Mouse (Mus musculus) frontal cortex, postnatal 14 days (tissue): ENCODE measurements around the gene Tjp2.
"Not testable (repeated sequence)": the region's sequence is repeated elsewhere in the genome, so short reads cannot be mapped to it uniquely, and the experiment has no call there.

ENCODE experiments used
- DNase-seq, 2 experiments: peaks; one replicate each; pipeline ENCODE4 v3.0.0; 2022; ENCODE audit warnings: low spot score in 2 of 2

Gene Tjp2

GRCm38 (mm10) chr19:24123534-24124290, 101.1 kb downstream of the Tjp2 start:
- no peak for DNase-seq

GRCm38 (mm10) chr19:24123087-24123486, 101.7 kb downstream of the Tjp2 start:
- DNase-seq = no peak

- DNase-seq = no peak
These were observed 102.2 kb downstream of the Tjp2 start for GRCm38 (mm10) chr19:24122647-24123046.

GRCm38 (mm10) chr19:24120811-24121210, 104.0 kb downstream of the Tjp2 start:
- DNase-seq = no peak

- DNase-seq = no peak
These were observed 106.1 kb downstream of the Tjp2 start for GRCm38 (mm10) chr19:24118775-24119174.

GRCm38 (mm10) chr19:24111581-24111980, 113.2 kb downstream of the Tjp2 start:
- DNase-seq = no peak

GRCm38 (mm10) chr19:24107707-24108106, 117.1 kb downstream of the Tjp2 start:
- DNase-seq = no peak

- no peak for DNase-seq
These were observed 121.0 kb downstream of the Tjp2 start for GRCm38 (mm10) chr19:24103802-24104201.

GRCm38 (mm10) chr19:24102562-24103126, 122.2 kb downstream of the Tjp2 start:
- DNase-seq = no peak

- DNase-seq = no peak
These were observed 123.6 kb downstream of the Tjp2 start for GRCm38 (mm10) chr19:24101183-24101582.

- no peak for DNase-seq
These were observed 126.1 kb downstream of the Tjp2 start for GRCm38 (mm10) chr19:24098691-24099090.

GRCm38 (mm10) chr19:24097666-24098455, 127.0 kb downstream of the Tjp2 start:
- DNase-seq = no peak

- not testable (repeated sequence) for DNase-seq
These were observed 132.8 kb downstream of the Tjp2 start for GRCm38 (mm10) chr19:24092060-24092459.

GRCm38 (mm10) chr19:24090366-24090765, 134.5 kb downstream of the Tjp2 start:
- DNase-seq = no peak

GRCm38 (mm10) chr19:24085306-24085705, 139.5 kb downstream of the Tjp2 start:
- no peak for DNase-seq

GRCm38 (mm10) chr19:24080417-24081080, 144.3 kb downstream of the Tjp2 start:
- DNase-seq = no peak

- DNase-seq = no peak
These were observed 147.2 kb downstream of the Tjp2 start for GRCm38 (mm10) chr19:24077658-24078057.

- DNase-seq = no peak
These were observed 148.3 kb downstream of the Tjp2 start for GRCm38 (mm10) chr19:24076536-24076935.

GRCm38 (mm10) chr19:24075927-24076326, 148.9 kb downstream of the Tjp2 start:
- DNase-seq = no peak

GRCm38 (mm10) chr19:24073155-24073554, 151.7 kb downstream of the Tjp2 start:
- DNase-seq = no peak

- no peak for DNase-seq
These were observed 160.4 kb downstream of the Tjp2 start for GRCm38 (mm10) chr19:24064348-24064895.

- DNase-seq = no peak
These were observed 161.2 kb downstream of the Tjp2 start for GRCm38 (mm10) chr19:24063585-24063984.
